Mouse (Mus musculus): ENCODE data around the gene Rgp1. TPM values are rescaled to one million over a fixed set of nuclear protein-coding genes. Genes with fewer than 3 reads are reported as not detected.
A peak's percentile ranks its signal among the peaks of the same experiment; 100 is the strongest.
"Not testable (repeated sequence)": the region's sequence is repeated elsewhere in the genome, so short reads cannot be mapped to it uniquely, and the experiment has no call there.

The Rgp1 gene
- total RNA-seq, 2 experiments from 2014 or later, result 42.3 to 55.8 TPM

DNA sequence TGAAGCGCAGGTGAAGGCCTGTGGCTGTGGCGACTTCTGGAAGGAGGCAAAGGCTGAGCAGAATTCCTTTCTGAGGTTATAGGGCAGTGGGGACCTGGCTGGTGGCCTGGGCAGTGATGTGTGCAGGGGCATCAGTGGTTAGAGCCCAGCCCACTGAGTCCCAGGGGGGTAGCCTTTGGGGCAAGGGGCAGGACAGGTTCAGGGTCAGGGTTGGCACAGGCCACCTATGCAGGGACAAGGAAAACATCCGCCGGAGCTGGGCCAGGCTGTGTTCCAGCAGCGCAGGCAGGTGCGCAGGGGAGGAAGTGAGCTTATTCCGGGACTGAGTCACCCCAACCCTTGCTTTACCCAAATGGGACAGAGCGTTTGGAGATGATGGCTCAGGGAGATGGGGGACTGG, 7.9 kb downstream of the Rgp1 start:
- DNase-seq (ENCODE audit: low spot score in 2 of 2), result no peak

DNA sequence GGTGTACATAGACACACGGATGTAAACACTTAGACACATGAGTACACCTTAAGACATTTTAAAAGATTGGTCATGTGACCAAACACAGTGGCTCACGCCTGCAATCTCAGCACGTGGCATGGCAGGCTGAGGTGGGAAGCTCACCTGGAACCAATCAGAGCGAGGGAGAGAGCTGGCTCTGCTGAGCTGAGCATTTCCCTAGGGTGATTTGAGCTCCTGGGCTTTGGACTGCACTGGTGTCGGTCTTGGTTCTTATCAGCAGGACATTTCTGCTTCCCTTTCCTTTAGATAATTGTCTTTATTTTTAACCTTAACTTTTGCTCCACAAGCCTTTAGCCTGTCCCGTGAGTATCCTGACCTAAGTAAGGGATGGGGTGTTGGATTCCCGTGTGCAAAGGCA, 9.2 kb downstream of the Rgp1 start:
- intact Hi-C loops (cut with DNase I), result no loop called here
- no peak for DNase-seq (ENCODE audit: low spot score in 2 of 2)

More for the DNA sequence above, 7.9 kb downstream of the Rgp1 start:
- intact Hi-C loops (cut with DNase I), result no loop called here

DNA sequence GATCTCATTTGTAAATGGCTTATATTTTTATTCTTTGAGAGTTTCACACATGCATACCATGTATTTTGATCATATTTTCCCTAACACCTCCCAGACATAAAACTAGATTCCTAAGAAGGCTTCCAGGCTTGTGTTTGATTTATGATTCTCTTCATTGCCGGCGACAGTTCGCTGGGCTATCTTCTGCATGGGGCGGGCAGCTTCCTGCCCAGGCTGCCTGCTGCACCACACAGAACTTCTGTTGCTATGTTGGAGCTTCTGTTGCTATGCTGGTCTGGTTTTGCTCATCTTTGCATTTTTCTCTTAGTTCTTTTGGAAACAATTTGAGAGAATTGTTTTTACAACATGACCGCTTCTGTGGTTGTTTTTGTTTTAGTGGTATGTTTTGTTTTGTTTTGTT, 13.0 kb downstream of the Rgp1 start:
- intact Hi-C loops (cut with DNase I), result no loop called here
- DNase-seq (ENCODE audit: low spot score in 2 of 2), result no peak

DNA sequence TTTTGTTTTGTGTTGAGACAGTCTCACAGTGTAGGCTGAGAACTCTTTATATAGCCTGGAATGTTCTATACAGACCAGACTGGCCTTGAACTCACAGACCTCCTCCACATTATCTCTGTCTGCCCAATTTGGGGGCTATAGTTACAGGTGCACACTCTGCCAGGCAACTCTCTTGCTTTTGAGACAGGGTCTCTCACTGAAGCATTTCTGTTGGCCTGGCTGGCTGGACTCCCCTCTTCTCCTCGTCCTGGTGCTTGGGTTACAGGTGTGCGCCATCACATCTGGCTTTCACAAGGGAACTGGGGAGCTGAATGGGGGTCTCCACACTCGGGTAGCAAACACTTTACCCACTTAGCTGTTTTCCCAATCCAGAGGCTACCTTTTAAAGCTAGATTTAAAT, 13.4 kb downstream of the Rgp1 start:
- intact Hi-C loops (cut with DNase I), result no loop called here
- DNase-seq (ENCODE audit: low spot score in 2 of 2), result no peak

DNA sequence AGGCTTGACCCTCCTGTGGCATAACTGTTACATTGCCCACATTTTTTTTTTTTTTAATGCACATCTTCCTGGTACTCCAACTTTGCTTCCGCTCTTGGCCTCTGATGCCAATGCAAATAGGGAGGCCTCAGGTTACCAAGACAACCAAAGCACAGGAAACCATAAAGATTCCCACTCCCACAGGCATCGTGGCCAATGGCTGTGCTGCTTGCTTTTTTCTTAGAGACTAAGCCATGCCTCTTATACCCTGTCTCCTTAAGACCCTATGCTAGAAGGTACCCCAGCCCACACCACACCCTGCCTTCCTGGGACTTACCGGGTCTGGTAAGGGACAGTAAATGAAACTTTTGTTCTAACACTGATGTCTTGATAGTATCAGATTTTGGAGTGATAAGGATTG, 14.9 kb downstream of the Rgp1 start:
- DNase-seq (ENCODE audit: low spot score in 2 of 2), result no peak
- intact Hi-C loops (cut with DNase I), result no loop called here

DNA sequence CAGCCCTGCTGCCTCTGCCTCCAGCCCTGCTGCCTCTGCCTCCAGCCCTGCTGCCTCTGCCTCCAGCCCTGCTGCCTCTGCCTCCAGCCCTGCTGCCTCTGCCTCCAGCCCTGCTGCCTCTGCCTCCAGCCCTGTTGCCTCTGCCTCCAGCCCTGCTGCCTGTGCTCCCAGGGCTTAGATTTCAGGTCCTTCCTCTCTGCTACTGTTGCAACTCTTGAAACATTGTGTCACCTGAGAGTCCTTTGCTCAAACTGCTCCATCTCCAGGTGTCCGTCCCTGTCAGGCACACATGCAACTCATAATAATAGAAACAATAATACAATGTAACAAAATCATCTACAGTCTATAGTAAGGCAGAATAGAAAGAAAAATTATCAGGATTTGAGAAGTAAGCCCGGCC, 18.1 kb downstream of the Rgp1 start:
- DNase-seq (ENCODE audit: low spot score in 2 of 2); intact Hi-C loops (cut with DNase I): not testable (repeated sequence)

DNA sequence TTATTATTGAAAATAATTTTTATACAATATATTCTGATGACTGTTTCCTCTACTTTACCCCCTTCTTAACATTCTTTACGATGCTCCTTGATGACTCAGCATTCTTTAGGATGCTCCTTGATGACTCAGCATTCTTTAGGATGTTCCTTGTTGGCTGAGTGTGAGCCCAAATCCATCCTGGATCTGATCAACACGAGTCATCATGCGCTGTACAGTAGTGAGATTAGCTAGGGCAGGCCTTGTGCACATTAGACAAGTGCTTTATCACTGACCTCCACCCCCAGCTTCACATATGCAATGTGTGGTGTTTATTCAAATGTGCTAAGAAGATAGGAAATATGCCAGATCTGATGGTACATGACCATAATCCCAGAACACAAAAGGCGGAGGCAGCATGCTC, 19.7 kb downstream of the Rgp1 start:
- DNase-seq (ENCODE audit: low spot score in 2 of 2), result no peak
- intact Hi-C loops (cut with DNase I), result no loop called here

DNA sequence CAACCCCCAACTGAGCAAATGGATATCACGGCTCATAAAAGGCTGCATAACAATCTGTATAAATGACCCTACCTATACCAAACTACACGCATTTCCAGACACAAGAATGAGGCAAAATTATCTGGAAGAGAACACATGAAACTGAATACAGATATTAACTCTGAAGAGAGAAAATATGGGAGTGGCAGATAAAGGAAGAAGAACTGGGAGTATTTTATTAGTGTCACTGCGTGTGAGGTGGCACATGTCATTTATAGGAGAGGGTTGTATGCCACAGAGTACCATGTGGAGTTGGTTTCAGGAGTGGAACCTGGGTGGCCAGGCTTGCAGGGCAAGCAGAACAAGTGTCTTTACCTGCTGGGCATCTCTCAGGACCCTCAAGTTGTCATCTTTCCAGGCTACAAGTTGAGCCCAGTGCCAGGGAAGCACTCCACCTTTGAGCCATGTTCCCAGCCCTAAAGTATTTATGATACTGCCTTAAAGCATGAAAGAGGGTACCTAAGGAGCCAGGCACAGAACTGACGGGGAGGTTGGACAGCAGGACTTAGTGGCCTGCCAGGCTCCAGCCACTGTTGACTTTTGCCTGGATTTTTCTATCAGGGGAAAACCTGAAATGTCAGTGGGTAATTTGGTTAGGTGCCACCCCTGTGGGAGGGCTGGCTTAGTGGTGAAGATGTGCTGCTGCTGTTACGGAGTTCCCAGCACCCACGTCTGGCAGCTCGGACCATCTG, 20.3 kb downstream of the Rgp1 start:
- intact Hi-C loops (cut with DNase I), result no loop called here
- DNase-seq (ENCODE audit: low spot score in 2 of 2), result no peak

DNA sequence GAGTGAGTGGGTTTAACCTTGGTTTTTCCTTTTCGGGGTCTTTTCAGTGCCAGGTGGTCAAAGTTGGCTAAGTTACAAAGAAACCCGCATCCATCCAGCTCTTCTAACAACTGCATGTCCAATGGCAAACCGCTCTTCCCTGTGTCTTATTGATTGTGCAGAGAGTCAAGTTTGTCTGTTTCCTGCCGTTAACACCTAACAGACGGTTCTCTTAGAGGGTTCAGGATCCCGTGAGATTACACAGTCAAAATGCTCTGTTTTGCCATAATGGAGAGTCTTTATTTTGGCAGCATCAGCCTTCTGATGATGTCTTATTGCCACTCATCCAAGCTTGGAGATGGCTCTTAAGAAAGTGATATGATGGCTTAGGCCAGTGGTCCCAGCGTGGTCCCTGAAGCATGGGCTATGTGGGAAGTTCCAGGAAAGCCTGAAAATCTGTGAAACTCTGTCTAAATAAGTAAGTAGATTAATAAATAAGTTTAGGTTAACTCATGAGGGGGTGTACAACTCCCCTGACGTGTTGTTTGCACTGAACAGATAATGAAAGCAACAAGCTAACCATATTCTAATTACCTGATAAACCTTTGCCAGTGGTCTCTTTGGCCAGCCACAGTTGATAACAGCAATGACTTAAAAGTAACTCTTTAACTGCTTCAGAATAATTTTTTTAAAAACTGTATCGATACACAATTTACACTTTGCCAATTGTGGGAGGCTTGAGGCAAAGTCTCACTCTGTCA, 21.9 kb downstream of the Rgp1 start:
- intact Hi-C loops (cut with DNase I), result no loop called here
- DNase-seq (ENCODE audit: low spot score in 2 of 2), result no peak

DNA sequence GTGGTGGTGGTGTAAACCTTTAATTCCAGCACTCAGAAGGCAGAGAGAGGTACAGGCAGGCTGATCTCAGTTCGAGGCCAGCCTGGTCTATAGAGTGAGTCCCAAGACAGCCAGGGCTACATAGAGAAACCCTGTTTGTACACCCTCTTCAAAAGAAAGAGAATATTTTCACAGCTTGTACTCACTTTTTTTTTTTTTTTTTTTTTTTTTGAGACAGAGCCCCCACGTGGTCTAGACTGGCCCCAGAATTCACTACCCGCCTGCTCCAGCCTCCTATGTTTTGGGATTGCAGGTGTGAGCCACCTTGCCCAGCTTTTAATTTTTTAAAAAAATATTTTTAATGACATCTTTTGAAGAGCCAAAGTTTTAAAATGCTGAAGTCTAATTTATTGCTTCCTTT, 25.6 kb downstream of the Rgp1 start:
- intact Hi-C loops (cut with DNase I), result no loop called here
- no peak for DNase-seq (ENCODE audit: low spot score in 2 of 2)

DNA sequence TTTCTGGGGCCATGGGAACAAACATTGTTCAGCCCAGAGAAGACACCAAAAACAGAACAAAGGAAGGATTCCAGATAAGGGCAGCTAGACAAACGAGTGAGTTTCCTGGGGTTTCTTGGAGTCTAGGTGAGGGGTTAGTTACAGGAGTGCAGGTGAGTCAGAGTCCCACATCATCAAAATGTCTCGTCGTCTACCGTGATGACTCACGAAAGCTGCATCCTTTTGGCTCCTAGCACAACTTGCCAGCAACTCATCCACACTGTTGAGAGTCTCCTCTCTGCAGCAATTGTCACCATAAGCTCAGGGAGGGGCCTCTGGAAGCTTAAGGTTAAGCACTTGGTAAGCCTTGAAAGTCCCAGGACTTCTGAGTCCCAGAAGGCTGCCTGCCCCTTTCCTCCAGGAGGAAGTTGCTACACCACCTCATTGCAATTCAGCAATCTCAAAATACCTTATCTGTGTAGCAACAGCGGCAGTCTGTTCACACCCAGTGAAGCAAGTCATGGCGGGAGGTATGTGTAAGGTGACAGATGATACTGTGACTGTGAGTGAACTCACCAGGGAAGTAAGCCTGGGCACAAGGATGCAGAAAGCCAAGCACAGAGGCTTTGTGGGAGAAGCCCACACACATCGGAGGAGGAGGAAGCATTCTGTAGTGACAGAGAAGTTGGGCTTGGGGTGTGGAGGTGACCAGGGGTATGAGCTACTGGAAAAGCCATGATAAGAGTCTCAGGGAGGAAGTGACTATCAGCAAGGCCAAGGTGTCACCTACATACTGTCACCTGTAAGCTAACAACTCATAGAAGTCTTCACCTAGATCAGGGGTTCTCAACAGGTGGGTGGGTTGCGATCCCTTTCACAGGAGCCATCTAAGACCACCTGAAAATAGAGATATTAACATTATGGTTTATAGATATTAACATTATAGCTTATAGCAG, 26.5 kb downstream of the Rgp1 start:
- intact Hi-C loops (cut with DNase I), result no loop called here
- no peak for DNase-seq (ENCODE audit: low spot score in 2 of 2)

DNA sequence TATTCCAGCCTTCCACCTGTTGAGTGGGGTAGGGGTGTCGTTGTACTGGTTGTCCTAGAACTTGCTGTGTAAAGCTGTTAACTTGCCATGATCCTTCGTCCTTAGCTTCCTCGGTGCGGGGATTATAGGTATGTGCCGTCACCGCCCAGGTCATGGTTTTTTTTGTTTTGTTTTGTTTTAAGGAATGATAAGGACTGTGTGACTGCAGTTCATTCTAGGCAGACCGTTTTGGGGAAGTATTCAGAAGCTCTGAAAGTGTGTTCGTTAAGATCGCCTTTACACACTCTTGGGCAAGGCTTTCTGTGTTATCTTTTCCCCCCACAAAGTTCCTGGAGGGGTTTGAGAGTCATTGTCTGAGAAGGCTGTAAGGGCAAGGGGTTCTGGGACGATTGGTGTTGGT, 34.0 kb downstream of the Rgp1 start:
- intact Hi-C loops (cut with DNase I), result no loop called here
- DNase-seq (ENCODE audit: low spot score in 2 of 2), result no peak

DNA sequence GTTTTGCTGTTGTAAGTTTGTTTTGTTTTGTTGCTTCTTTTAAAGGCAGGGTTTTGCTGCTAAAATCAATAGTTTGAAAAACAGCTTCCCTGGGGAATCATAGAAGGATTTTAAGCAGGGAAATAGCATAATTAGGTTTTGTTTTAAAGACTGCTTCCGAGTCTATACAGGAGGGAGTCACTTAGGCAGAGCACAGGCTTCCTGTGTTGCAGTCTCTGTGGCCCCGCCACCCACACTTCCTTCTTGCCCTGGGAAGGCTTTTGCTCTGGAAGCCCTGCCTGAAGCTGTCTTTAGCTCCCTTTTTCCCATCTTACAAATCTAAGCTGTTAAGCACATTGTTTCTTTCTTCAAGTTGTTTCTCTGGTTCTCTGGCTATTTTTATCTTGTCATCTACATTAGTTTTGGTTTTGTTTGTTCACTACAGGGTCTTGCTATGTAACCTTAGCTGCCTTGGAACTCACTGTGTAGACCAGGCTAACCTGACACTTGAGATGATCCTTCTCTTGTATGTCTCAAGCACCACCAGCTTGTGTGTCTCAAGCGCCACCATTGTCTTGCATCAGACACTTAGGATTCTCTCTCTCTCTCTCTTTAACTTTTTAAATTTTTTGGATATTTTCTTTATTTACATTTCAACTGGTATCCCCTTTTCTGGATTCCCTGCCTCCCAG, 34.7 kb downstream of the Rgp1 start:
- intact Hi-C loops (cut with DNase I), result no loop called here

DNA sequence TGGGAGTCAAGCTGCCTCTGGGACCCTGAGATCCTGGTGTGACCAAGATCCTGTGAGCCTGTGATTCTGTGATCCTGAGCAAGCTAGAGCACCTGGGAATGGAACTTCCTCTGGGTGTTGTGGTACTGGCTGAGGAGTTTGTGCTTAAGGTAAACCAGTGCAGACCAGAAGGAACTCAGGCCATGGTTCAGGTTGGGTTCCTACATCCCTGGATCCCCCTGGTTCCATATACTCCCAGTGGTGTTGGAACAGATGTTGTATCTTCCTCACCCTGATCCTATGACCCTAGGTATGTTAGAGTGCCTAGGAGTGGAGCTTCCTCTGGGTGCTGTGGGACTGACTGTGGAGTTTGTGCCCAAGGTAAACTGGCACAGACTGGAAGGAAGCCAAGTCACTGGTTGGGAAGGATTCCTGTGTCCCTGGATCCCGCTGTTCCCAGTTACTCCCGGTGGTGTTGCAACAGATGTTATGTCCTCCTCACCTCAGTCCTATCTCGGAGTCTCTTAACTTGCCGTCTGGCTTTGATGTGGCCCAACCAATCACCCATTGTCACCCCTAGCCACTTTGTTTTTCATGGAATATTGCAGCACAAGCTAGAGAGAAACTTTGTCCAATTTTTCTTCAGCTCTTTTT, 41.7 kb downstream of the Rgp1 start:
- intact Hi-C loops (cut with DNase I), result no loop called here
- DNase-seq (ENCODE audit: low spot score in 2 of 2), result no peak

More for the DNA sequence above, 34.7 kb downstream of the Rgp1 start:
- no peak for DNase-seq (ENCODE audit: low spot score in 2 of 2)

DNA sequence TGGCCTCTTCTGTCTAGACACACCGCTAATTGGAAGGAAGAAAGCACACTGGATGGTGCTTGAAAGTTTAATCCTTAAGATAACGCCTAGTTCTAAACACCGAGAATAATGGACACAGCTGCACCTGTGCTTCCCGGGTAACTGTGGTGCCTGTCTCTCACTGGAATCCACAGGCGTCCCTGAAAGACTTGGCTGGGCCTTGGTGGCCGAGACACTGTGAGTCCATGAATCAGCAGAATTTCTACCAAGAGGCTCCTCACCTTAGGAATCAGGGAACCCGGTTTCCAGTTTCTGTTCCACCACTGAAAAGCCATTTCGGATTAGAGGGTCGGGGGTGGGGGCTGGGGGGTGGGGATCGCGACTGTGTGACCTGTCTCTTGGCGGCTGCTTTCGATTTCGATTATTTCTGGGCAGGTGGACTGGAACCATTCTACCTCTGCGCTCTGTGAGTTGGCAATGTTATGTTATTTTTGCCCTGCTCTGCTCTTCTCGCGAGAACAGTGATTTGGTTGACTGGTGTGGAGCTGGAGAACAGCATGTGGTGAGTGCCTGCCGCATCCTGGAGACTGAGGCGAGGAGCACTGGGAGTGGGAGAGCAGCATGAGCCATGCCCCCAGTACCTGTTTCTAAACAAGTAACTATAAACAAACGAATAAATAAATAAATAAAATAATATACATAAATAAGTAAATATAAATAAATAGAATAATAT, 50.7 kb downstream of the Rgp1 start:
- intact Hi-C loops (cut with DNase I), result loop anchor here (5.0 kb wide), 1 partner anchor 233 kb away; no protein-coding TSS in a partner anchor
- DNase-seq (ENCODE audit: low spot score in 2 of 2), result no peak

DNA sequence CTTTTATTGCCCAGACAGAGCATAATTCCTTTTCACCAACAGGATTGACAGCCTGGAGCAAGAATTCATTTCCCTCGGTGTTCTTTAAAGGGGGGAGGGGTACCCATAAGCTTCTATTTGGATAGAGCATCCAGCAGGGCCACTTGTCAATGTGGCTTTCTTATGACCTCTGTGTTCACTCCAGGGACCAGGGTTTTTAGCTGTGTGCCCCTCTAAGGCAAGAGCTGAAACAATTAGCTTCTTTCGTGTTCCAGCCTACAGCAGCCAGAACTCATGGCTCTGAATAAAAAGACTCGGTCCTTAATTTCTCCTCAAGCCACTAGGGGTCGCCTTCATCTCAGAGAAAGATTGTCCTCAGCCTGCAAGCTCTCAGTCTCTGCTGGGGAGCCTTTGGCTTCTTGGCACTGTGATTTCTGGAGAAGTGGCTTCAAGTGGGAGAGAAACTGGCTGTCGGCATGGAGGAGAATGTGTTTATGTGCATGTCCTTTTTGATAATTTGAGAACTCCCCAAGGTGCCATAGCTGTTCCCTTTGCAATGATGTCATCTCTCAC, 51.6 kb downstream of the Rgp1 start:
- DNase-seq (ENCODE audit: low spot score in 2 of 2), result peak; percentile 76 to 85
- intact Hi-C loops (cut with DNase I), result loop anchor here (1.0 to 2.0 kb wide), 3 partner anchors 27 to 81 kb away; partner anchors contain the start of gene Hint2

DNA sequence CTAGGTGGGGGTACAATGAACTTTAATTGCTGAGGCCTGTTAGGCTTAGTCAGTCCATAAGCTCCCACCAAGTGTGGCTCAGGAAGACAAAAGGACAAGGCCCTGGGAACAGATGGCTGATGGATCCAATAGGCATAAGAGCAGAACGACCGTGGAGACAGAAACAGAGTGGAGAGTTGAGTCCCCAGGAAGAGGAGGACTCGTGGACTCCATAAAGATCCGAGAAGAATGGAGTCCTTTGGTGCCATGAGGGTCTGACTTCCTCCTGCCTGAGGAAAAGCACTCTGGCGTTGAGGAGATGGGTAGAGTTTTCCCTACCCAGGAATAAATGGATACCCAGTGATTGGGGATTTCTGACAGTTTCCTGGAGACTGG, 52.1 kb downstream of the Rgp1 start:
- DNase-seq (ENCODE audit: low spot score in 2 of 2), result no peak
- intact Hi-C loops (cut with DNase I), result loop anchor here (1.0 to 2.0 kb wide), 3 partner anchors 26 to 81 kb away; partner anchors contain the start of gene Hint2
